Mouse (Mus musculus): ENCODE measurements around the gene Vsig10l.
A peak's percentile ranks its signal among the peaks of the same experiment; 100 is the strongest.

Vsig10l gene

GRCm38 (mm10) chr7:43462851-43463250 is at the start of gene Vsig10l:
Gene Vsig10l (plus strand): TSS chr7:43463151.
- DNase-seq (ENCODE audit: low spot score in 2 of 2) = no peak

DNA sequence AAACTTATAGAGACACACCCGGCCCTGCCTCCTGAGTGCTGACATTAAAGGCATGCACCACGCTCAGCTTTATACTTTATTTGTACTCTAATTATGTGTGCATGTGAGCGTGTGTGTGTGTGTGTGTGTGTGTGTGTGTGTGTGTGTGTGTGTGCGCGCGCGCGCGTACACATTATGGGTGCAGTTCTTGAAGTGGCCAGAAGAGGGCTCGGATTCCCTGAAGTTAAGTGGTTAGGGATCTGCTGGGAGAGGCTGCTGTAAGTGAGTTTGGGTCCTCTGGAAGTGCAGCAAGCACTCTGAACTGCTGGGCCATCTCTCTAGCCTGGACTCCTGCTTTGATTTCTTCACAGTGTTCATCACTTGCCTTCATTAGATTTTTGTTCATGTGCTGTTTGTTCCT is 45.7 kb upstream of the Vsig10l start:
- DNase-seq (ENCODE audit: low spot score in 2 of 2) = no peak

GRCm38 (mm10) chr7:43422995-43423617 is 39.8 kb upstream of the Vsig10l start:
- DNase-seq (ENCODE audit: low spot score in 2 of 2) = peak; percentile 80 to 86

DNA sequence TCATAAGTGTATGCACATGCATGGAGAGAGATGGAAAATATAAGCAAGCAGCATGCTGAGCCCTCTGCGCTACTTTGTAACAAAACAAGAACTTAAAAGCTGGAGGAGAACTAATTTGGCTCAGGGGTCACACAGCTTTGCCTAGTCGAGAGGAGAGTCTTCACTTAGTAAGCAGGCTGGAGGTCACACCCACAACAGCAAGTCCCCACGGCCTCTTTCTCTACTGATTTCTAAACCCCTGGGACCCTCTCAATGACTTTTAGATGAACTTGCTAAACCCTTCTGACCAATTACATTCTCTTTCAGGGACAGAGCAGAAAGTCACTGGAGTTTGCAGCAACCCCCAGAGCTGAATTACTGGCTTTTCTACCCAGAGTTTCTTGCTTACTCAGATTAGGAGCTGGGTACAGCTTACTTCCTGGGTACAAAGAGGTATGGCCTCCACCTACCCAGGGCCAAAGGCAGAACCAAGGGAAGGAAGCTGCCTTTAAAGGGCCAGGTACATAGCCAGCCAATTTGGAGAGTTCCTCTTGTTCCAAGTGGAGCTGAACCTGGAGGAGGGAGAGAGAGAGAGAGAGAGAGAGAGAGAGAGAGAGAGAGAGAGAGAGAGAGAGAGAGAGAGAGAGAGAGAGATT is 38.8 kb upstream of the Vsig10l start:
- DNase-seq (ENCODE audit: low spot score in 2 of 2) = no peak

DNA sequence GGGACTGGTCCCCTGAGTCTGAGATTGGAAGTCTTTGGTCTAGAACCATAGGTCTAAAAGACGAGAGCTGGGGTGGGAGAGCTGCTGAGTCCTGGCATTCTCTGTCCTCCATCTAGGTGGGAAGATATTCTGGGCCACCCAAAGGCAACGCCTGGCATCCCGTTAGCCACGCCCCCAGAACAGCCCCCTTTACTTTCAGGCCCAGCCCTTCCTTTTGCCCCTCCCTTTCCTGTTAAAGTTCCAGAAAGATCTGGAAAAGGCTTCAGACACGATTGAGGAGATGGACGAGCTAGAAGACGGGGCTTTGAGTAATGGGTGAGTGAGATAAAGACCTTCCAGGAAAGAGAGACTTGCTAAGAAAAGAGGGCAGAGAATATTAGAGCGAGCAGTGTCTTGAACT is 35.5 kb upstream of the Vsig10l start, which contains the start of gene Lim2:
Gene Lim2, plus strand, starts transcription at position 265 of the 400 bp plus-strand sequence.
- DNase-seq (ENCODE audit: low spot score in 2 of 2) = no peak

DNA sequence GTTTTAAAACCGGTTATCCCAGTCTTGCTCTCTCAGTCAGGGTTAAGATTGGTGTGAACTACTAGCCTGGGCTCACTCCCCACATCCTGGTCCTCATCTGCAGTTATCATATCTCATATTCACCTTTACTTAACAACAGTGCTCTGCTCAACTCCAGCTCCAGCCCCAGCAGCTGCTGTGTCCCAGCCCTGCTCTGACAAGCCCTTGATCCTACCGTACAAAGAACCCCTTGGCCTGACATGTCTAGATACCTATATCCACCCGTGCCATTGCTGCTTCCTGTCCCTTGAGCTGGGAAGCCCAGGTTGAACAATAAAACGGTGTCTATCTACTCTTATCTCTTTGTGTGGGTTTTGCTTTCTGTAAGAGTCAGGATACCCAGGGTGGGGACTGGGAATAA is 33.5 kb upstream of the Vsig10l start:
- no peak for DNase-seq (ENCODE audit: low spot score in 2 of 2)

DNA sequence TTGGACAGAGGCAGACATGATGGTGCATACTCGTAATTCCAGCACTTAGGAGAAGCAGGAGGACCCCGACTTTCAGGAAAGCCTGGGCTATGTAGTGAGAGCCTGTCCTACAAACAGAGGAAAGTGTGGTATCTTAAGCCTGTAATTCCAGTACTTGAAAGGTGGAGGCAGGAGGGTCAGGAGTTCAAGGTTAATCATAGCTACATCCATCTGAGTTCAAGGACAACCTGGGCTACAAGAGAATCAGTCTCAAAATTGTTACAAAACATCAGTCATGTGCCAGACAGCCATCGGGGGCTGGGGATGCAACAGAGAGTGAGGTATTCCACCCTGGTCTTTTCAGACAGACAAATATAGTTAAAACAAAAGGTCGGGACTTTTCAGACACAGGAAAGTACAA is 30.1 kb upstream of the Vsig10l start:
- no peak for DNase-seq (ENCODE audit: low spot score in 2 of 2)

- DNase-seq (ENCODE audit: low spot score in 2 of 2) = no peak
These were observed 28.3 kb upstream of the Vsig10l start for GRCm38 (mm10) chr7:43434676-43435075.

DNA sequence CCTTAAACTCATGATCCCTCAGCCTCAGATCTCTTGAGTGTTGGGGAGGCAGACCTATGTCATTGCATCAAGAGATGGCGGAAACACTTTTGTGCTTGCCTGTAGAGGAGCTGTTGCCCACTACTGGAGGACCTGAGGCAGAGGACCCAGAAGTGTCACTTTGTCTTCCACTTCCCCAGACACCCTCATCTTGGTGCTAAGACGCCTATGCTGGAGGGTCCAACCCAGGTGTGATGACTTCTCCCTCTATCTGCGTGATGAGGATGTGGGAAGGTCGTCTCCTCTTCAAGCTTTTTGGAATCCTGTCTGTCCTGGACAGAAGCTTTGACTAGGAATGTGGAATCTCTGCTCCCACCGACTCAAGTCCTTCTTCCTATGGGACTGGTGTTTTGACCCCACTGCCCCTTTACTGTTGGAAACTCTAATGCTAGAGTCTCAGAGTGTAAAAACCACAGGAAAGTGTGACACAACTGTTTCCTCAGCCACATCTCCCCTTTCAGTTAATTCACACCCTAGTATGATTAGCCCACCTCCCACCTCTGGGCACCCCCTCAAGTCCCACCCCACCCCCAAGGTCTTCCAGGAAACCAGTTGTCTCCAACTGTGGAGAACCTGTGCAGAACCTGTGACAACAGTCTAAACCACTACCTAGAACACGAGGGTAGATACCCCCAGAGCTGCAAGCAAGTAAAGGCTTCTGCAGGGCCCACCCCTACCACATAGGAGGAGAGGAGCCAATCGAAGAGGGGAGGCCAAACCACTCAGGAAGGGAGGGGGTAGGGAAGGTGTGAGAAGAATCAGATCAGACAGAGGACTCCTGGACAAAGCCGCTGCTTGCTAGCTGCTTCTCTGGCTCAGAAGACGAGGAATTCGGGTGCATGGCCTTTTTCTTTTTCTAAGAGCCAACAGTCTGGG is 26.4 kb upstream of the Vsig10l start, which contains the start of gene Nkg7:
Gene Nkg7, plus strand, starts transcription at position 733 of the 915 bp plus-strand sequence.
- no peak for DNase-seq (ENCODE audit: low spot score in 2 of 2)

GRCm38 (mm10) chr7:43438611-43439010 is 24.3 kb upstream of the Vsig10l start:
- DNase-seq (ENCODE audit: low spot score in 2 of 2) = no peak

GRCm38 (mm10) chr7:43440482-43440881 is 22.5 kb upstream of the Vsig10l start, which contains the start of gene Cldnd2:
Gene Cldnd2 (plus strand): TSS chr7:43440782.
- DNase-seq (ENCODE audit: low spot score in 2 of 2) = no peak

- no peak for DNase-seq (ENCODE audit: low spot score in 2 of 2)
These were observed 21.9 kb upstream of the Vsig10l start for GRCm38 (mm10) chr7:43441071-43441470.

DNA sequence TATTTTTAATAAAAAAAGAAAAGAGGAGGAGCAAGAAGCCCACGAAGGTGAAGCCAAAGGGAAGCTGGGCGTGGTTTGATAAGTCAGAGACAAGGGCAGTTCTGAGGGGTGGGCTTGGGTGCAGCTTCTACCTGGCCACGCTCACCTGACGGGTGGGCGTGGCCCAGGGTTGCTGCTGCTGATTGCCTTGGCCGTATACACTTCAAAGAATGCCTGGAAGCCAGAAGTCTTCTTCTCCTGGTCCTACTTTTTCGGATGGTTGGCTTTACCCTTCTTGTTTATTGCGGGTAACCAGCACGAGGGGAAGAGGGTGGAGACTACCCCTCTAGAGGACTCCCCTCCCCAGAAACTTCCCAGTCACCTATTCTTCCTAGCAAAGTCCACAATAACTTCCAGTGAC is 20.3 kb upstream of the Vsig10l start:
- DNase-seq (ENCODE audit: low spot score in 2 of 2) = no peak

- DNase-seq (ENCODE audit: low spot score in 2 of 2) = peak; percentile 76 to 86
These were observed 19.6 kb upstream of the Vsig10l start for GRCm38 (mm10) chr7:43443126-43443916.

- peak; percentile 86 to 95 for DNase-seq (ENCODE audit: low spot score in 2 of 2)
These were observed 19.0 kb upstream of the Vsig10l start, which contains the start of the genes Etfb and Gm45233 for GRCm38 (mm10) chr7:43443917-43444293. Gene Etfb (plus strand): TSS chr7:43444083. Gene Gm45233 (plus strand): TSS chr7:43444128.

DNA sequence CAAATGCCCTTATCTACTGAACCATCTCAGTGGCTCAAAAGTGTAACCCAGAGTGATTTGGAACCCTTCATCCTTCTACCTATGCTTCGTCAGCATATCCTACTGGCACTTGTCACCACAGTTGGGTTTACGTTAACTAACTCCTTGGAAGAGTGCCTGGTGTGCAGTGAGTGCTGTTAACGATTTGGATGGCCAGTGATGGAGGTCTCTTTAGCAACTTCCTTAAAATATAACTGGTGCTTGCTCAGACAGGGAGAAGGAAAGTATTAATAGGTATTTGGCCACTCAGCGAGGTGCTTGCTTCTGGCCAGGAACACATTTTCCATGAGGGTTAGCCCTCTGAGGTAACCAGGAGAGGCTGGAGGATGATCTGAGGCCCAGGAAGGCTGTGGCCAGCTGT is 15.2 kb upstream of the Vsig10l start:
- no peak for DNase-seq (ENCODE audit: low spot score in 2 of 2)

- DNase-seq (ENCODE audit: low spot score in 2 of 2) = no peak
These were observed 14.7 kb upstream of the Vsig10l start for GRCm38 (mm10) chr7:43448246-43448645.

DNA sequence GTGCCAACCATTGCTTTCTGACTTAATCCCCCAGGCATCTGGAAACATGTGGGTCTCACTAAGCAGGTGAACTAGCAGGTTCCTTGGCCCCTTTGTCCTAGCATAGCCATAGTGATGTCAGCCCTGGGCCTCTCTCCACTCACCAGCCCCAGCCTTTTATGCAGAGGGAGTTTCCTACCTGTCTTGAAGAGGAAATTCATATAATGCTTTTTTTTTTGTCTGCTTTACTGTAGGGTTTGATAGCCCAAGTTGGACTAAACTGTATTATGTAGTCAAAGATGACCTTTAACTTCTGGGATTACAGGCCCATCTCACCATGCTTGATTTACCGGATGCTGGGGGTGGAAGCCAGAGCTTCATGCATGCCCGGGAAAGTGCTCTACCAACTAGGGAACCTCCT is 13.1 kb upstream of the Vsig10l start:
- DNase-seq (ENCODE audit: low spot score in 2 of 2) = no peak

DNA sequence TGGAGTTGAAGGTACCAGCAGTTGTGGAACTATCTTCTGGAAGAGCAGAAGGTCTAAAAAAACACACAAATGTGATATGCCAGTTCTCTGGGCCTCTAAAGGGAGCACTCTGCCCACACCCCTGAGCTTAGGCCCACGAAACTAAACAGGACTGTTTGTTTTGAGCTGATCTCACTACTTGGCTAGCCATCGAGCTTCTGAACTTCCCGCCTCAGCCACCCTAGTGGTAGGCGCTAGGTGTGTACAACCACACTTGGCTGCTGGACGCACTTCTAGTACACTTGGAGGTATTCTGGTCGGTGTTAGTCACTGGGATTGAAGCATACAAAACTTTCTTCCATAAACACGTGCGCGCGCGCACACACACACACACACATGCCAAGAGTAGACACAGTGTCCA is 11.2 kb upstream of the Vsig10l start:
- DNase-seq (ENCODE audit: low spot score in 2 of 2) = no peak

- DNase-seq (ENCODE audit: low spot score in 2 of 2) = no peak
These were observed 10.3 kb upstream of the Vsig10l start for GRCm38 (mm10) chr7:43452609-43453008.

DNA sequence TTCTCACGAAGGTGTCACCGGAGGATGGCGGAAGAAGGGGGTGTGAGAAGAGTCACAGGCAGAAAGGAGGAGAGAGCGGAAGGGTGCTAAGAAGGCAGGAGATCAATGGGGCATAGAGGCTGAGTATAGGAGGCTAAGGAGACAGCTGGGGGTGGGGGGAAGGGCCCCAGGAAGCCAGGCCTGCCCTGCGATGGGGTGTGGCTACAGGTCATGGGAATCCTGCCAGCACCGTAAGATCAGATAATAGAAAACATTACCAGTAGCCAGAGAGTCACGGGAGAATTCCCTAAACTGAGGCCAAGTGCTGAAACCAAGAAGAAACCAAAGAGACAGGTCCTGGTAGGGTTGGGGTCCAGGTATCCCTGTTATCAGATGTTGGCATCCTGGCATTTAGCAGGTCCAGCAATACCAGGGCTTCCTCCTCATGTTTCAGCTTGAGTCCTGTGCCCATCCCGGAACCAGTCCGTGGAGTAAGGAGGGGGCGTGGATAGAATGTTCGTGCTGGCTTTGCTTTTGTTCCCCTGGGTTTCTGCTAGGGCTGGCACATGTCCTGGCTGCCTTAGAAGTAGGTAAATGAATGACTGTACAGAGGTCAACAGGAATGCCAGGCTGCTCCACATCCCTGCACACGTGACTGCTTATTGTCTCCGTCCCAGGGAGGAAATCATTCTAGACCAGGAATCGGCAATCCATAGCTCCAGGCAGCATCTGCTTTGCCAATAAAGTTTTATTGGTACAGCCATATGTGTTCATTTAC is 9.2 kb upstream of the Vsig10l start:
- DNase-seq (ENCODE audit: low spot score in 2 of 2) = peak in 1 of 2 experiments; percentile 25
